Mouse (Mus musculus) splenic B cell, adult 2 months (primary cell): ENCODE results near the gene N4bp1.

Experiments
- DNase-seq: peaks from one replicate; pipeline ENCODE4 v3.0.0-alpha.2; 2011; ENCODE audit warnings: low read depth, low spot score
- H3K27me3 ChIP-seq: 2 replicates; pipeline ENCODE4 v1.6.1; 2012; ENCODE audit warnings: mild to moderate bottlenecking, low read length, moderate library complexity, mixed read lengths; ENCODE audit not compliant: control insufficient read depth, poor library complexity, insufficient read depth, severe bottlenecking
- H3K36me3 ChIP-seq: 2 replicates; pipeline ENCODE4 v1.6.1; 2012; ENCODE audit warnings: mild to moderate bottlenecking, low read length, moderate library complexity, mixed read lengths; ENCODE audit not compliant: control insufficient read depth, poor library complexity, insufficient read depth, severe bottlenecking

N4bp1 gene

GRCm38 (mm10) chr8:86835881-86836280, 49.2 kb downstream of the N4bp1 start:
- no peaks in the 10 kb centered on the region; the same call in 1 of the 2 replicates for H3K36me3 ChIP-seq
- no peak for DNase-seq
- H3K27me3 ChIP-seq = no peaks in the 10 kb centered on the region

- Histone ChIP-seq H3K27me3 (no peaks in the 10 kb centered on the region), H3K36me3 (no peaks in the 10 kb centered on the region; the same call in 1 of the 2 replicates)
- no peak for DNase-seq
Measured at GRCm38 (mm10) chr8:86834496-86835260, 50.4 kb downstream of the N4bp1 start.

- no peaks in the 10 kb centered on the region for H3K27me3 ChIP-seq
- H3K36me3 ChIP-seq = no peaks in the 10 kb centered on the region
- no peak for DNase-seq
Measured at GRCm38 (mm10) chr8:86833937-86834336, 51.1 kb downstream of the N4bp1 start.

GRCm38 (mm10) chr8:86828925-86829324, 56.1 kb downstream of the N4bp1 start:
- DNase-seq = peak; percentile 15
- Histone ChIP-seq H3K36me3 (no peaks in the 10 kb centered on the region), H3K27me3 (no peaks in the 10 kb centered on the region)

GRCm38 (mm10) chr8:86827199-86827598, 57.9 kb downstream of the N4bp1 start:
- Histone ChIP-seq H3K27me3 (no peaks in the 10 kb centered on the region), H3K36me3 (no peaks in the 10 kb centered on the region)
- DNase-seq = no peak

GRCm38 (mm10) chr8:86826538-86826937, 58.5 kb downstream of the N4bp1 start:
- DNase-seq = no peak
- no peaks in the 10 kb centered on the region for H3K36me3 ChIP-seq
- H3K27me3 ChIP-seq = no peaks in the 10 kb centered on the region

GRCm38 (mm10) chr8:86825674-86826448, 59.2 kb downstream of the N4bp1 start:
- Histone ChIP-seq H3K27me3 (no peaks in the 10 kb centered on the region), H3K36me3 (no peaks in the 10 kb centered on the region)
- DNase-seq = no peak

GRCm38 (mm10) chr8:86824735-86825134, 60.3 kb downstream of the N4bp1 start:
- no peaks in the 10 kb centered on the region for H3K36me3 ChIP-seq
- H3K27me3 ChIP-seq = no peaks in the 10 kb centered on the region
- DNase-seq = no peak

GRCm38 (mm10) chr8:86820756-86821201, 64.3 kb downstream of the N4bp1 start:
- DNase-seq = peak; percentile 74
- no peaks in the 10 kb centered on the region for H3K27me3 ChIP-seq
- no peaks in the 10 kb centered on the region for H3K36me3 ChIP-seq

GRCm38 (mm10) chr8:86820186-86820755, 64.8 kb downstream of the N4bp1 start:
- Histone ChIP-seq H3K27me3 (no peaks in the 10 kb centered on the region), H3K36me3 (no peaks in the 10 kb centered on the region)
- no peak for DNase-seq

- no peak for DNase-seq
- Histone ChIP-seq H3K27me3 (no peaks in the 10 kb centered on the region), H3K36me3 (no peaks in the 10 kb centered on the region)
Measured at GRCm38 (mm10) chr8:86819426-86819825, 65.6 kb downstream of the N4bp1 start.

- Histone ChIP-seq H3K27me3 (no peaks in the 10 kb centered on the region), H3K36me3 (no peaks in the 10 kb centered on the region)
- DNase-seq = no peak
Measured at GRCm38 (mm10) chr8:86808990-86809960, 75.8 kb downstream of the N4bp1 start.

- DNase-seq = peak; percentile 29
- no peaks in the 10 kb centered on the region for H3K36me3 ChIP-seq
Measured at GRCm38 (mm10) chr8:86808239-86808638, 76.8 kb downstream of the N4bp1 start.

GRCm38 (mm10) chr8:86801988-86802387, 83.1 kb downstream of the N4bp1 start:
- DNase-seq = no peak
- H3K36me3 ChIP-seq = no peaks in the 10 kb centered on the region
- no peaks in the 10 kb centered on the region for H3K27me3 ChIP-seq

More at GRCm38 (mm10) chr8:86808239-86808638, 76.8 kb downstream of the N4bp1 start:
- H3K27me3 ChIP-seq = no peaks in the 10 kb centered on the region
